Mouse (Mus musculus) myocyte (in vitro differentiated cells): ENCODE measurements around the gene Gm10053. TPM values are rescaled to one million over a fixed set of nuclear protein-coding genes. Genes with fewer than 3 reads are reported as not detected.
A peak's percentile ranks its signal among the peaks of the same experiment; 100 is the strongest.

Source experiments
- H3K27me3 ChIP-seq: one replicate; pipeline ENCODE4 v1.6.1; 2011; ENCODE audit not compliant: control insufficient read depth, insufficient read depth, insufficient read length
- H3K36me3 ChIP-seq: one replicate; pipeline ENCODE4 v1.6.1; 2011; ENCODE audit not compliant: control insufficient read depth, insufficient read depth
- H3K4me2 ChIP-seq: one replicate; pipeline ENCODE4 v1.6.1; 2011; ENCODE audit warnings: low read depth, control low read depth
- H3K4me3 ChIP-seq: one replicate; pipeline ENCODE4 v1.5.1; 2011; ENCODE audit warnings: mild to moderate bottlenecking, control low read depth, moderate library complexity
- H3K79me2 ChIP-seq: one replicate; pipeline ENCODE4 v1.6.1; 2011; ENCODE audit not compliant: control insufficient read depth, insufficient read depth
- H3ac ChIP-seq: one replicate; pipeline ENCODE4 v1.6.1; 2011; ENCODE audit not compliant: control insufficient read depth, insufficient read length
- CEBPB ChIP-seq: IDR thresholded peaks from 2 replicates; pipeline ENCODE4 v1.6.1; 2011; ENCODE audit warnings: mild to moderate bottlenecking, moderate library complexity; ENCODE audit not compliant: poor library complexity, insufficient read depth, severe bottlenecking
- E2F4 ChIP-seq: IDR thresholded peaks from one replicate; pipeline ENCODE4 v1.6.1; 2011; ENCODE audit warnings: mild to moderate bottlenecking, control low read depth, moderate library complexity; ENCODE audit not compliant: insufficient read depth
- MAX ChIP-seq: IDR thresholded peaks from one replicate; pipeline ENCODE4 v1.6.1; 2011; ENCODE audit warnings: low read depth, mild to moderate bottlenecking, control low read depth
- MYOD1 ChIP-seq, 3 experiments: IDR thresholded peaks; one replicate each; pipeline ENCODE4 v1.6.1; 2011; ENCODE audit warnings: control low read depth in 2 of 3, low read depth in 2 of 3, mild to moderate bottlenecking in 2 of 3, moderate library complexity in 1 of 3; ENCODE audit not compliant: insufficient read length in 2 of 3, control insufficient read depth in 1 of 3
- MYOG ChIP-seq, 3 experiments: IDR thresholded peaks; one replicate each; pipeline ENCODE4 v1.6.1; 2011; ENCODE audit warnings: control low read depth in 2 of 3, low read depth in 2 of 3, mild to moderate bottlenecking in 2 of 3; ENCODE audit not compliant: insufficient read length in 2 of 3, control insufficient read depth in 1 of 3, insufficient read depth in 1 of 3
- POLR2A ChIP-seq: IDR thresholded peaks from one replicate; pipeline ENCODE4 v1.6.1; 2011; ENCODE audit warnings: low read depth, mild to moderate bottlenecking, control low read depth, moderate library complexity; ENCODE audit not compliant: insufficient read length
- POLR2AphosphoS2 ChIP-seq: IDR thresholded peaks from one replicate; pipeline ENCODE4 v1.6.1; 2011; ENCODE audit warnings: low read depth, control low read depth; ENCODE audit not compliant: insufficient read length
- REST ChIP-seq: IDR thresholded peaks from one replicate; pipeline ENCODE4 v1.6.1; 2011; ENCODE audit warnings: mild to moderate bottlenecking, control low read depth, moderate library complexity; ENCODE audit not compliant: insufficient read depth, insufficient read length
- SRF ChIP-seq: IDR thresholded peaks from one replicate; pipeline ENCODE4 v1.6.1; 2011; ENCODE audit warnings: low read depth; ENCODE audit not compliant: control insufficient read depth, insufficient read length
- TCF12 ChIP-seq: IDR thresholded peaks from one replicate; pipeline ENCODE4 v1.6.1; 2011; ENCODE audit warnings: mild to moderate bottlenecking, control low read depth; ENCODE audit not compliant: poor library complexity, insufficient read depth, severe bottlenecking
- TCF3 ChIP-seq: IDR thresholded peaks from one replicate; pipeline ENCODE4 v1.6.1; 2011; ENCODE audit warnings: low read depth, control low read depth; ENCODE audit not compliant: insufficient read length
- USF1 ChIP-seq: IDR thresholded peaks from one replicate; pipeline ENCODE4 v1.6.1; 2011; ENCODE audit warnings: low read depth, mild to moderate bottlenecking, control low read depth, moderate library complexity
- polyA plus RNA-seq: library from polyadenylated mRNA; unstranded; fragments of >200 nt; fragmentation: generic; extraction: Trizol; gene quantifications from one replicate; pipeline ENCODE4 v1.2.1, GENCODE M21; 2012; ENCODE audit warnings: missing spikeins

The Gm10053 gene
- polyA plus RNA-seq, 1 experiment = 160 TPM

DNA sequence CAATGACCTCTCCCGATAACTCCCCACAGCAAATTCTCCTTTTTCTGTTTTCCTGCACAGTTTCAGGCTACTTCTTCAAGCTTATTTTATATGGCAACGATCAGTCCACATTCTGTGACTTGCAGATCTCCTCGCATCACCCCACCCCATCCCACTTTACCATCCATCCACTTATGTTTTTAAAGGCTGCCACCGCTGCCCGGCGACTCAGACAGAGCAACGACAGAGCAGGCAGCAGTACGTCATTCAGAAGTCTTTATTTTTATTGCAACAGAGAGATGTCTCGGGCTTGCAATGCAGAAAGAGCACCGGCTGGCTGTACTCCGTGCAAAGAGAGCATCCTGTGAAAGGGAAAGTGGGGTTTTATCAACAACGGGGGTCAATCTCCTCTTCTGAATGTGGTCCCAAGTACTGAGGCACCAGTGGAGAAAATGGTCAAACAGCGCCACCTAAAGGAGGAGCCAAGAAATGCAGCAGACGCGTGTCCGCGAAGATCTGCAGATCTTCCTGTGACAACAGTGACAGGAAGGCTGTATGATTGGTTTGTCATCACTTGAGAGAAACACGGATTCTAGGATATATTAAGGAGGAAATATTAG, 4.3 kb upstream of the Gm10053 start:
- TF ChIP-seq CEBPB (no peak), TCF12 (no peak), MYOG (IDR thresholded peaks at IDR 0.05; ENCODE audit: control insufficient read depth in 1 of 3, insufficient read depth in 1 of 3, insufficient read length in 2 of 3, low read depth in 2 of 3) (no peak), POLR2AphosphoS2 (no peak)

DNA sequence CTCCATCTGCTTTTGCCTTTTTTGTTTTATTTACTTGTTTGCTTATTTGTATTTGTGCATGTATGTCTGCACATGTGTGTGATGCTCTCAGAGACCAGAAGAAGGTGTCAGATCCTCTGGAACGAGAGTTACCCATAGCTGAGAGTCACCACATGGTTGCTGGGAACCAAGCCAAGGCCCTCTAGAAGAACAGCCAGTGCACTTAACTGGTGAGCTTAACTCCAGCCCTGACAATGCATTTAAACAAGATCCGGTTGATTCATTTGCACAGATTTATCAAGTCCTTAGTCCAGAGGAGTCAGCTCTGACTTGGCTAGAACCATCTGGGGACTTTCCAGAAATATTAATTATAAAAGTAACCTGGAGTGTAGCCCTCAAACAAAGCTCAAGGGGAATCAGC, 1.6 kb upstream of the Gm10053 start:
- no peak for TF ChIP-seq MYOD1 (IDR thresholded peaks at IDR 0.05; ENCODE audit: control insufficient read depth in 1 of 3, insufficient read length in 2 of 3, low read depth in 2 of 3)
- TF ChIP-seq TCF3 = no peak
- no peak for TF ChIP-seq E2F4
- no peak for TF ChIP-seq USF1
- no peak for TF ChIP-seq CEBPB
- TF ChIP-seq REST = no peak
- no peak for TF ChIP-seq MYOG (IDR thresholded peaks at IDR 0.05; ENCODE audit: control insufficient read depth in 1 of 3, insufficient read depth in 1 of 3, insufficient read length in 2 of 3, low read depth in 2 of 3)
- no peak for TF ChIP-seq POLR2AphosphoS2
- Histone ChIP-seq H3K4me3 (no peak overlapping the region), H3K4me2 (no peak overlapping the region), H3K36me3 (no peaks in the 10 kb centered on the region), H3ac (no peak overlapping the region), H3K27me3 (peaks cover 8% of the 10 kb centered on the region), H3K79me2 (no peaks in the 10 kb centered on the region)

More for the DNA sequence above, 4.3 kb upstream of the Gm10053 start:
- Histone ChIP-seq H3K27me3 (peaks cover 8% of the 10 kb centered on the region), H3K79me2 (no peaks in the 10 kb centered on the region), H3K4me3 (no peak overlapping the region), H3K4me2 (peak overlapping the region; percentile 62), H3K36me3 (no peaks in the 10 kb centered on the region), H3ac (no peak overlapping the region)

DNA sequence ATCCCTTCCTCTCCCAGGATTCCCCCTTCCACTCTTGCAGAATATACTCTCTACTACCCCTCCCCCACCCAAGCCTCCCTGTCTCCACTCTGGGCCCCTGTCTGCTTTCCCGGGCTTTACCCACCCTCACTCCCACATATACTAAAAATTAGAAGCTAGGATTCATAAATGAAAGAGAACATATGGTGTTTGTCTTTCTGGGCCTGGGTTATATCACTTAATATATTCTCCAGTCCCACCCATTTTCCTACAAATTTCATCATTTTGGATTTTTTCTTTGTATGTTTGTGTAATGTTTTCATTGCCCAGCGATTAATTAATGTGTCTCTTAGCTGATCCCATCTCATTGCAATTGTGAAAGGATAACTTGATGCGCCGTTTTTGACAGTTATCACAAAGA, 5.8 kb downstream of the Gm10053 start:
- TF ChIP-seq SRF = no peak
- TF ChIP-seq MAX = no peak
- TF ChIP-seq TCF3 = no peak
- TF ChIP-seq USF1 = no peak
- no peak for TF ChIP-seq E2F4
- TF ChIP-seq MYOD1 (IDR thresholded peaks at IDR 0.05; ENCODE audit: control insufficient read depth in 1 of 3, insufficient read length in 2 of 3, low read depth in 2 of 3) = no peak
- no peak for TF ChIP-seq MYOG (IDR thresholded peaks at IDR 0.05; ENCODE audit: control insufficient read depth in 1 of 3, insufficient read depth in 1 of 3, insufficient read length in 2 of 3, low read depth in 2 of 3)
- TF ChIP-seq POLR2AphosphoS2 = no peak
- no peak for TF ChIP-seq REST
- TF ChIP-seq CEBPB = no peak
- TF ChIP-seq TCF12 = no peak
- TF ChIP-seq POLR2A = no peak
- no peak overlapping the region for H3K4me2 ChIP-seq
- no peak overlapping the region for H3K4me3 ChIP-seq
- H3K36me3 ChIP-seq = no peaks in the 10 kb centered on the region
- no peaks in the 10 kb centered on the region for H3K79me2 ChIP-seq
- H3K27me3 ChIP-seq = peaks cover 9% of the 10 kb centered on the region
- no peak overlapping the region for H3ac ChIP-seq

DNA sequence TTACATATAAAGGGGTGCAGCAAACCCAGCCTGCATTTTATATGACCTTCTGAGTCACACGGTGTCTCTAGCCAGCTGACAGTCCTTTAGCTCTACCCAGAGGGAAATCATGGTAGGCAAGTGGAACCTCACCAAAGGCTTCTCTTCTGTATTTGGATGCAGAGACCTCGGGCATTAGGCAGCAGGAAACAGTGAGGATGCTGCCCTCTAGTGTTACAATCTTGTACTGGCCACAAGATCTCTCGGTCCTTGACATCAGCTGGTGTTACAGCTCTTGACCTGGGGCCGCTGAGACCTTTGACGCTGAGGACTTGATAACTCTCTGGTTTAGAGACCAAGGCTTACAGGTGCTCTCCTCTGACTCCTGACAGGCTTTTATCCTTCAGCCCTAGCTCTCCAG, 10.0 kb downstream of the Gm10053 start:
- no peaks in the 10 kb centered on the region for H3K36me3 ChIP-seq
- no peak for TF ChIP-seq REST
- TF ChIP-seq TCF3 = no peak
- no peak for TF ChIP-seq CEBPB
- TF ChIP-seq MAX = no peak
- no peak for TF ChIP-seq MYOG (IDR thresholded peaks at IDR 0.05; ENCODE audit: control insufficient read depth in 1 of 3, insufficient read depth in 1 of 3, insufficient read length in 2 of 3, low read depth in 2 of 3)
- TF ChIP-seq SRF = no peak
- TF ChIP-seq E2F4 = no peak
- TF ChIP-seq POLR2AphosphoS2 = no peak
- no peak for TF ChIP-seq TCF12
- TF ChIP-seq MYOD1 (IDR thresholded peaks at IDR 0.05; ENCODE audit: control insufficient read depth in 1 of 3, insufficient read length in 2 of 3, low read depth in 2 of 3) = no peak
- TF ChIP-seq USF1 = no peak
- TF ChIP-seq POLR2A = no peak
- H3K4me2 ChIP-seq = no peak overlapping the region
- H3K4me3 ChIP-seq = no peak overlapping the region
- peaks cover 20% of the 10 kb centered on the region for H3K27me3 ChIP-seq
- H3K79me2 ChIP-seq = no peaks in the 10 kb centered on the region
- no peak overlapping the region for H3ac ChIP-seq

DNA sequence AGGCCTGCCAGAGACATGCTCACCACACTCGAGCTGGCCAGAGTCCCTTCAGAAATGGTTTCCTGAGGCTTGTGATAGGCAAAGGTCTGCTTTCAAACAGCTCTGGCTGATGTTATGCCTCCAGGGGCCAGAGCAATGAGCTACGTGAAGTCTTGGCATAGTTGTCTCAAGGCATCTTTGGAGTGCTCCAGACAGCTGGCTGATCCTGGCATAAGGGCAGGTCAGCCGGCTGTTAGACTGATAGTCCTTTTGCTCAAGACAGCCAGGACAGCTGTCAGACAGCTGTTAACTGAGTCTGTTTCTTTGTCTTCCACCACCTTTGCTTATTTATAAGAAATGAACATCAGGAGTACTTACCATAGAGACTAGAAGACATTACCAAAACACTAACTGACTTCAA, 11.4 kb downstream of the Gm10053 start:
- Histone ChIP-seq H3K36me3 (no peaks in the 10 kb centered on the region), H3K79me2 (no peaks in the 10 kb centered on the region), H3K4me2 (no peak overlapping the region), H3K27me3 (peaks cover 20% of the 10 kb centered on the region), H3K4me3 (no peak overlapping the region), H3ac (no peak overlapping the region)
- TF ChIP-seq MAX (no peak), REST (no peak), POLR2A (no peak), CEBPB (no peak), SRF (no peak), POLR2AphosphoS2 (no peak), E2F4 (no peak), TCF3 (no peak), MYOG (IDR thresholded peaks at IDR 0.05; ENCODE audit: control insufficient read depth in 1 of 3, insufficient read depth in 1 of 3, insufficient read length in 2 of 3, low read depth in 2 of 3) (peak in 2 of 3 experiments; percentile 48 to 50), MYOD1 (IDR thresholded peaks at IDR 0.05; ENCODE audit: control insufficient read depth in 1 of 3, insufficient read length in 2 of 3, low read depth in 2 of 3) (peak; percentile 34 to 55 (median 38))
